Mouse (Mus musculus) liver, postnatal 0 days (tissue): Measurements from ENCODE around the gene Gm20388.

ENCODE experiments used
- CTCF ChIP-seq: sonication (generic); IDR thresholded peaks from 2 replicates; pipeline ENCODE4 v1.5.1; 2016; ENCODE audit warnings: antibody characterized with exemption, low read depth
- EP300 ChIP-seq: IDR thresholded peaks from 2 replicates; pipeline ENCODE4 v1.6.1; 2016; ENCODE audit warnings: antibody characterized with exemption, low read depth, mild to moderate bottlenecking

DNA sequence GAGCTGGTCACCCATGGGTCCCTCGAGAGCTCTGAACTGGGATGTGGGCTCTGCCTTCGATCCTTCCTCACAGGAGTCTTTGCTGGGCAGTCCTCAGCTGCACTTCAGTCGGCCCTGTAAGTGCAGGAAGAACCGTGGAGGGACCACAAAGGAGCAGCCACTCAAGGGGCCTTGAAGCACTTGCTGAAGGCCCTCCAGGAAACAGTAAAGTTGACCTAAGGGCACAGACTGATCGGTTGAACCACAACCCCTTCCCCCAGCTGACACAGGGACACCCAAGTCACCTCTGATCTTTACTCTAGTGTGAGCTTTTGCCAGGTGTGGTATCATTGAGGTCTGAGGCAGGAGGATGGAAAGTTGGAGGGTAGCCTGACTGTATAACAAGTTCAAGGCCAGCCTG lies 815.4 kb downstream of the Gm20388 start:
- no peak for TF ChIP-seq EP300
- no peak for TF ChIP-seq CTCF
